Mouse (Mus musculus) cerebellum, adult 18-20 months (tissue): ENCODE data around the gene Nrp2.

Source experiments
- DNase-seq, 2 experiments: peaks; one replicate each; pipeline ENCODE4 v3.0.0; 2021

The Nrp2 gene

DNA sequence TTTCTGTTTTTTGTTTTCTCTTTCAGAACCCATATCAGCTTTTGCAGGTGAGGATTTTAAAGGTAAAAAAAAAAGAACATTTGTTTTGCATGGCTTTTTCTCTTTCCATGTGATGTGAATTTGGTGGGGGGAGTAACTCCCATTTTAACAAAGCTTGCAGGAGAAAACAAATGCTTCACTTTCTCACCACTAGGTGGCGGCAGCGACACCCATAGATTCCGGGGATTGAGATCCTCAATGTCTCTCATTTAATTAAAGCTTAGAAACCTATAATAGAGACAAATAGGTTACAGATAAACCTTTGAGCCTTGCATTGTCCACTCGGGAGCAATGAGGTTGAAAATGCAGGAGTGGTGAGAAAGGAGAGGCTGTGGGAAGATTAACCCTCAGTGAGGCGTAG lies 83.2 kb downstream of the Nrp2 start:
- DNase-seq = peak; percentile 74 to 82

DNA sequence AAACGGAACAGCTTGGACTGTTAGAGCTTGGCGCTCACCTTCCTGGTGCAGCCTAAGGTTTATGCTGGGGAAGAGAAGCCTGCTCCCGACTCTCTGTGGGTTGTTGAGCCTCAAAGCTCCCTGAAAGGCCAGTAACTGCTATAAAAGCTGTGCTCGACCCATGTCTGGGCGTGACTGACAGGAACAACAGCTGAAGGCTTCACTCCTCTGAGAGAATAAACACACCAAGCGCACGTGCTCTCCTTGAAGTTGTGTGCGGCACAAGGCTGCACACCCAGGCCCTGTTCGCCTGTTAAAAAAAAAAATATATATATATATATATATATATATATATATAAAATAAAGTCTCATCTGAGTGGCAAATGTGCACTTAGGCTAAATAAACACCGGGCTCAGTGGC lies 84.5 kb downstream of the Nrp2 start:
- no peak for DNase-seq

DNA sequence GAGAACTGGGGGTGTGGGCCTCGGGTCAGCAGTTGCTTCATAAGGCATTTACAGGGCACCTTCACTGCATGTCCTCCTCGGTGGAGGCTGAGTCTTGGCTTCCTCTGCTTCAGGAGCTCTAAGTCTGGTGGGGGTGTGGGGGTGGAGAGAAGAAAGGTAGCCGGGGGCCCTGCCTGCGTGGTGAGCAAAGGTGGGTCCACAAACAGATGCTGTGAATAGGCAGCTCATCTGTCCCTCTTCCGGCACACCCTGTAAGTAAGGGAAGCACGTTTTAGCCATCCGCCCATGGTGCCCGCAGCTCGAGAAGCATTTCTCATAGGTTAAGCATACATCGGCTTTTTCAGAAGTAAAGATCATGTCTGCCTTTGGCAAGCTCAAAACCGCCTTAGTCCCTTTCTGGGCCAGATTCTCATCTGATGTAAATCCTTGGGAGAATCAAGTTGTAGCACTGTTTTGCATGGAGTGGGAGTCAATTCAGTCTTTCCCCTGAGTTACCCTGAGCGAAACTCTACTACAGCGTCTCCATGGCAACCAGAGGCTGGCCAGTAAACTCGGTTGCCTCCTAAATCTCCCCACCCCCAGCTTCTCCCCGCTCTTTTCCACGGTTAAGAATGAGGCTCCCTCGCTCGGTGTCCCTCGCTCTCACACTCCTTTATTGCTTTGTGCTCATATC lies 91.3 kb downstream of the Nrp2 start:
- no peak for DNase-seq

DNA sequence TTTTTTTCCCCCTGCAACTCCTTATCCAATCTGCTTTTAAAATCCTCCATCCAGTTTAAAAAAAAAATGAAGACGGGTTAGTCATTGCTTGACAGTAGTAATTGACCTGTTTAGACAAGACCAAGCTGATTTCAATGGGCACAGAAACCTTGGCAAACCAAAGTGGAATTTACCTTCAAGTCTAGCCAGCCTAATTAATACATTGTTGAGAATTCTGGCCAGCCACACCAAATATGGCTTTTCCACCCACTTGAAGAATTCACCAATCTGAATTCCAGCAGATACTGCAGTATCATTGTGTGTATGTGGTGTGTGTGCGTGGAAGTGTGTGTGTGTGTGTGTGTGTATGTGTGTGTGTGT lies 91.8 kb downstream of the Nrp2 start:
- DNase-seq = no peak

DNA sequence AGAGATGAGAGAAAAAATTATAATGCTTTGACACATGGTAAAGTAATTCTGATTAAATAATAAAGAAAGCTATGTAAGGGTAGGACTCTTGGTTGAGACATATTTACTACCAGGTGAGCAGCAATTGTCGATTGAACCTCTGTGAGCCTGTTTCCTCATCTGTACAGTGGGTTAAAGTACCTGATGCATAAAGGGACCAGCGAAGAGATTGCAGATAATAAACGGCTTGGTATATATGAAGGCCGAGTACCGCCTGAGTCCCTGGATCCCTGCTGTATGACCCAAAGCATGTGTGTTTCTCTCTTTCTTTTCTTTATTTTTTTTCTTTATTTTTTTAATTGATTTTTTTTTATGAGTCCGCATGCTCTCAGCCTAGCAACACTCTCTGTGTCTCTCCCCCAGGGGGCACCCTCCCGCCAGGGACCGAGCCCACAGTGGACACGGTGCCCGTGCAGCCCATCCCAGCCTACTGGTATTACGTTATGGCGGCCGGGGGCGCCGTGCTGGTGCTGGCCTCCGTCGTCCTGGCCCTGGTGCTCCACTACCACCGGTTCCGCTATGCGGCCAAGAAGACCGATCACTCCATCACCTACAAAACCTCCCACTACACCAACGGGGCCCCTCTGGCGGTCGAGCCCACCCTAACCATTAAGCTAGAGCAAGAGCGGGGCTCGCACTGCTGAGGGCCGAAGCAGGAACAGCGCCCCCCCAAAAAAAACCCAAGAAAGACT lies 92.4 kb downstream of the Nrp2 start:
- DNase-seq = no peak

DNA sequence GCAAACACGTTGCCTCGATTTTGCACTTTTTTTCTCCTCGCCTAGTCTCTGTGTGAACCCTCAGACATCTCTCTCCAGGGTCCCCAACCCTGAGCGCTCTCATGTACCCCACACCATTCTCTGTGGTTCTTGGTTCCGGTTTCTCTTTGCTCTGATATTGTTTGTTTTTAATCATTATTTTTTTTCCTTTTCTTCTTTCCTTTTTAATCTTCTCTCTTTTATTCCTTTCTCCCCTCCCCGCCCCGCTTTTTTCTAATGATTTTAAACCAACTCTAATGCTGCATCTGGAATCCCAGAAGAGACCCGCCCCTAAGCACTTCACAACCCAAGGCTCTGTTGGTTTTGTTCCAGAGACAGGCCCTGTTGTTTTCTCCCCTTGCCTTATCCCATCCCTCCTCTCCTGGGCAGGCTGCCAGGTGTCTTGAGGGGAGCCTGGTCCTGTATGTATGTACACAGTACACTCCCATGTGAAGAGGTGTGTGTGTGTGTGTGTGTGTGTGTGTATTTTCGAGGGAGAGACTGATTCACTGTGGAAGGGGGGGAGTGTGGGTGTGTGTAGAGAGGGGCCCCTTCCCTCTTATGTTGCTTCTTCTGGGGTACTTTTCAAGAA lies 93.1 kb downstream of the Nrp2 start:
- no peak for DNase-seq

DNA sequence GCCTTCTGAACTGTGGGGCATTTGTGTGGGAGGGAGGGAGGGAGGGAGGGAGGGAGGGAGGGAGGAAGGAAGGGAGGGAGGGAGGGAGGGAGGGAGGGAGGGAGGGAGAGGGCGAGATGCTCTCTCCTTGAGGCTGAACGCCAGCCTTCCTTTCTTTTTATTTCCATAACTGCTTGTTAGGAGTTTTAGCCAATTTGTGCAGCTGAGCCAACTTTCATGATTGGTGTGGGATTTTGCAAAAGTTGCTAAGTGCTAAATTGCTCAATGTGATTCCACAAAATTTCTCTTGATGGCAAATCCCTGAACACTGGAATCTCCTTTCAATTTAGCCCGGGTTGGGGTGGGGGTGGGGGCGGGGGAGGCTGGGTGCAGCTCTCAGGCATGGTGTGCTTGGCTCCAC lies 96.3 kb downstream of the Nrp2 start:
- DNase-seq = no peak

DNA sequence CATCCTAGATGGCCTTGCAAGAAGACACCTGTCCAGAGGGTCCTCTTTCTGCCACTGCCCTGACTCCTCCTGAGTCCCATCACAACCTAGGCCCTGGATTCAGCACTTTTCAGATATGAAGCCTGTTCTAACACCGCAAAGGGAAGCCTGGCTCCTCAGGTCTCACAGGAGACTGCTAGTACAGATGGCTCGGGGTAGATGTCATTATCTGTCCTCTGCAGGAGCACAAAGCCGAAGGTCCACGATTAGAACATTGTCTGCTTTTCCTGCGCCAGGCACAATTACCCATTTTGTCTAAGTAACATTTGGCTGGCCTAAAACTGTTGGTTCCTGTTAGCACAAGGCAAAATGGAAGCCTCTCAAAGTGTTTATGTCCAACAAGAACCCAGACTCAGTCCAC lies 97.3 kb downstream of the Nrp2 start:
- DNase-seq = peak; percentile 47 to 51

DNA sequence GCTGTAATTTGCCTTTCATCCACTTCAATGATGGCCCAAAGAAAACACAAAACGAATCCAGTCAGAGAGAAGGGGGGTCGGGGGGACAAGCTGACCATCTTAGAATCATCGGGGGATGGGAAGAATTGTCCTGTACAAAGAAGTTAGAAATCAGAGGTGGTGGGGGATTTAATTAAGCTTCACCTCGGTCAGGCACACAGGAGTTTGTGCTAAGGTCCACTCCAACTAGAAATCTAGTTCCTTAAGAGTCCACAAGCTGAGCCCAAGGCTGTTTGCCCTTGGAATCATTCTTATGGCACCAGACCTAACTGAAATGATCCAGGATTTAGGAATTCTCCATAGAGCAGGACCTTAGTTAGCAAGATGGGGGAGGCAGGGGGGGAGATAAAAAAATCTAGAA lies 98.3 kb downstream of the Nrp2 start:
- no peak for DNase-seq

DNA sequence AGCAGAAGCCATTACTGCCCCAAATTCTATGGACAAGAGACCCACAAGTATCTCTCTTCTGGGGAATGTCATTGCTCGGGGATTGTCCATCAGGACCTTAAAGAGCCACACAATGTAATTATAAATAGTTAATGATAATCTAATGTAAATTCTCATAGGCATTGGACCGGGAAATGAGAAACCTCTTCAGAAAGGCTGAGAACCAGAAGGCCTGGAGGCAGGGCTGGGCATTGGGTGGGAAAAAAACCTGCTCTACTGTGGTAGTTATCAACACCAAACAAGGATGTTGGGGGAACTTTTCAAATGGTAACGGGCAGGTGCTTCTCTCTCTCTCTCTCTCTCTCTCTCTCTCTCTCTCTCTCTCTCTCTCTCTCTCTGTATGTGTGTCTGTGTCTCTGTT lies 98.8 kb downstream of the Nrp2 start:
- no peak for DNase-seq

DNA sequence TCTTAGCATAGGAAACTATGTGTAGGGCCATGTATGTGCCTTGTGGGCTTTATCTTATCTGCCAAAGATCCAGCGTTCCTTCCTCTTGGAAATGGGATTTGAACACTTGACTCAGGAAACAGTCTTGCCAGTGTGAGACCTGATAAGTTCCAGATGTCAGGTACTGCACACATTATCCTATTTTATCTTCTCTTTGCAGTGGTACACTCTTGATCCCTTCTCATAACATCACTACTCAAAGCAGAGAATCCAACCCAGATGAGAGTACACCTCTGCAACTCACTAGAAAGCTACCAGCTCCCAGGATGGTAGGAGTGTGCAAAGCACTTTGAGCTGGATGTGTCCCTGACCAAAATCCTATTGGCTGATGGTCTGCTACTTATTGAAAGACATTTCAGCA lies 100.5 kb downstream of the Nrp2 start:
- no peak for DNase-seq

DNA sequence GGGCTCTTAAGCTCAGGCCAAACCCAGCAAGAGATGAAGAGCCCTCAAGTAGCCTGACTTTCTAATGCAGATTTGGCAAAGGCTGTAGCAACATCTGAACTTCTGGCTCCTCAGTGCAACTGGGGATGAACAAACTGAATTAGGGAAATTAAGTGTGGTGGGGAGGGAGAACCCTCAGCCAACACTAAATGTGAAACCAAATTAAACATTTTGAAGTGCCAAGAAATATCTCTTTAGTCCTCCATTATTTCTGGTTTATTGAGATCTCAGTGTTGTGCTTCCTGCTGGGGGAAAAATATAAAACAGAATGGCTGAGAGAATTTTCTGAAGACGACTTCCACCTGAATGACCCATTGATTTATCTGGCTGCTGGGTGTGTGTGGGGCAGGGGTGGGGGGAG lies 102.9 kb downstream of the Nrp2 start:
- DNase-seq = no peak

DNA sequence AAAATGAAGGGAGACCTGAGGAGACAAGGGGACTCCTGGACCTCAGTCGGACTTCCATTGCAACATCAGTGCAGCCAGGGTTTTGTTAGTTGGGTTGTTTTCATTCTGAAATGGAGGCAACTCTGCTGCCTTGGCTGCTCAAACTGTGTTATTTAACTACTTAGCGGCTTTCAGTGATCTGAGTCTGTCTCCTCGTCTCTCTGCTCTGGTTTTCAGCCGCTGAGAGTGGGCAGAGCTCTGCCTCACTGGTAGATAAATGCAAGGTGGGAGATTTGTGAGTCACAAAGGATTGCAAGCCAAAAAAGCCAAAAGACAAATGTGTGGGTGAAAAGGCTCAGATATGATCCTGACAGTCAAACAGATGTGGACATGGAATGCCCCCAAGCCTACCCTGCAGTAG lies 105.3 kb downstream of the Nrp2 start:
- DNase-seq = no peak

DNA sequence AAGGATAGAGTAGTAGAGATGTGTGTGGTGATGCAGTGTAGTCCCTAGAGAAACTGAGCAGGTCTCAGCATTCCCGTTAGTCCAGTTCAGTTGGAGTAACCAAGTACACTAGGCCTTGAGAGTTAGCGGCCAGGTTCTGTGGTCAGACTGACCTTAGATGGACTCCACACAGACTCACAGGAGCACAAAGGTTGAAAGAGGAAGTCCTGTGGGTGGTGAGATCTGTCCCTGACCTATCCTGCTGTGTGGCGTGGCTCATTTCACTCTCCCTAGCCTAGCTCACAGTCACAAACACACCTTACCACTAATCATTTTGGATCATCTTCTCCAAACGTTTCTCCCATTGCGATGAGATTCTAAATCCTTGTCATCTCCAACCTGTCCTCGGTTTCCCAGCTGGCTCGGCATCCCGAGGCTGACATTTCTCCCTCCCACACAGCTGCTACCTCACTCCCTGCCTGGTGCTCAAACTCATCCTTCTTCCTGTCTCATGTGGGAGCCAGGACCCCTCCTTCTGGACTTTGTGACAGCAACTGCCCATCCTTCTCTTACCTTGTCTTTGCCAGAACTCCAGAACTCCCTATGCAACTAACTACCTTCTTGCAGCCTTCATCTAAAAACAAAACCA lies 106.6 kb downstream of the Nrp2 start:
- no peak for DNase-seq

DNA sequence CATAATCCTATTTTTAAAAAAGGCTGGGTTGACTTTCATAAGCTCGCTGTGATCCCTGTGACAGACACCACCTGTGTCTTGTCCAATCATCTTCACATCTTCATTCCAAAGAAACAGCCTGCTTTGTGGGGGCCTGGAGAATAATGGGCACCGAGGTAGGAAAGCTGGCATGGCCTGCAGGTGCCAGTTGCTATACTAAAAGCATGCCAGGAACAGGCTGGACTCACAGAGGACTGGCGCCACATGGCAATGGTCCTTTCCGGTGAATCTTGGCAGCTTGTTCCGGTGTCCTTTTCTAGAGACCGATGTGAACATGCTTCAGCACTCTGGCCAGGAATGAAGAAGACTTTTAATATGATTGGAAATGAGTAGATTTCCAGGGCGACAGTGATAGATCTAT lies 108.1 kb downstream of the Nrp2 start:
- peak; percentile 91 to 93 for DNase-seq

DNA sequence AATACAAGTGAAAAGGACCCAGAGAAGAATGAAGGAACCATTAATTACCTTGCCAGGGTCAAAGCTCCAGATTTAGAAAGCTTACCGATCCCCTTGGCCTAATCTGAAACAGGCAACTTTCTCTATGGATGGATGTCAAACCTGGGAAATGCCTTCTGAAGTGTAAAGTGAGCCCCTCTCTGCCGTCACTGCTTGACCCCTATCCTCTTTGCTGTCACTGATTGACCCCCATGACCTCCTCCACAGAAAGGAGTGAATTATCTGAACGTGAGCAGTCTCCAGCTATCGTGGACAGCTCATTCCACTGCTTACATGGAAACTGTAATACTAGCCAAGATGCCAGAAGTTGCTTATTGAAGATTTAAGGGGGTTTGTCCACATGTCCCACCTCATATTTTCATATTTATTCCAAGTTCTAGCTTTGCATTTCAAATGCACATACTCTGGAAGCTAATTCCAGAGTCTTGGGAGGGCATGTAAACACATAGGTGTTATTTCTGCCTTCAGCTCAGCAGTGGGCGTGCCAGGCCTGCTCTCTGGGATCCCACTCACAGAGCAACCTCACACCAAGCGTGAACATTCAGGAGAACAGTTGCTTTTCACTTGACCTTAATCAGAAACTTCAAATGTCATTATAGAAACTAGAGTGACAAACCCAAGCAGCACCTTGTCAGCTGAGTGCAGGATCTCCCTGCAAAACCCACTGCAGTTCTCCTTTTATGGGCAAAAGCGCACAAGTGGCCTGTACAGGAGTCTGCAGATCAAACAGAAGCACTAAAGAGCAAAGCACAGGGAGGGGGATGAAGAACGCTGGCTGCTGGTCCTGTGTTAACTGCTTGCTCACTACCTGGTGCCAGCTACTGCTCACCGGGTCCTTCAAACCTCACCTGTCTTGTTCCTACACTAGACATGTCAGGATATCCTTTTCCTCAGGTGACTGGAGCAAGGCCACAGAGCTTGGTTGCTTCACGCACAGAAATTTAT lies 109.9 kb downstream of the Nrp2 start:
- DNase-seq = no peak

DNA sequence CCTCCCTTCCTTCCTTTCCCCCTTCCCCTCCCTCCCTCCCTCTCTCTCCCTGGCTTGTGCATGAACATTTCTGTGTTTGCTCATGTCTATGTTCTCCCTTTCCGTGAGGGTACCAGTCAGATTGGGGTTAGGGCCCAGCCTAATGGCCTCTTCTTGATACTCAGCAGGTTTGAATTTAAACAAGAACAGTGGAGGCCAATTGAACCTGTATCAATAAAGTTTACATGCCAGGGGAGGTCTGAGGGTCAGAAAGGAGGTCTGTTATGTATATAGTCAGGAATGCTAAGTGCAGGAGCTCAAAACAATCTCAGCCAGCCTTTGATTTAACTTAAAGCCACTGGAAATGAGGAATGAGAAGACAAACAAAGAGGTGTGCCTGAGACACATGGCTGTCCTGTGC lies 110.9 kb downstream of the Nrp2 start:
- DNase-seq = no peak

DNA sequence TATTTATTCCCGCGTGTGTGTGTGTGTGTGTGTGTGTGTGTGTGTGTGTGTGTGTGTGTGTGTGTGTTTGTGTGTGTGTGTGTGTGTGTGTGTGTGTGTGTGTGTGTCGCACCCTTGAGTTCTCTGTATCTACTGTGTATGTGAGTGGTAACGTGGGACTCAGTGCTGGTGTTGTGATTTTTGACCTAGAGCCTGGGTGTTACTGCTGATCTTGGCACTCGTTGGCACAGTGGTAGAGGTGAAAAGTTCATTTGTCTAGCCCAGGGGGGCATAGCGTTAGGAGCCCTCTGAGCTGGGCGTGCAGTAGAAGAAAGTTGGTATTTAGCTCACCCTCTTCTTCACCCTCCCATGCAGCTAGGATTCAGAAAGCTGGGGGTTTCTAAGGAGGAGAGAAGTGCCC lies 114.5 kb downstream of the Nrp2 start:
- DNase-seq = no peak

DNA sequence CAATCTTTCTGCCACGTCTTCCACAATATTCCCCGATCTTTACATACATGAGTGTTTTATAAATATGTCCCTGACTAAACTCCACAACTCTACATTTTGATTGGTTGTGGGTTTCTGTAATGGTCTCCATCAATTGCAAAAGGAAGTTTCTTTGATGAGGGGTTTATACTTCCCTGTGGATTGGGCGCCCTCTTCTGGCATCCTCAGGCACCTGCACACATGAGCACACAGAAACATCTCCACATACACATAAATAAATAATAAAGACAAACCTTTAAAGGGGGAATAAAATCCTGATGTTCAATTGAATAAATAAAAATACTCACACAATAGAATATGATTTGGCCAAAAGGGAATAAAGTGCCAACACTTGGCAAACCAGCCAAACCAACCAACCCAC lies 117.1 kb downstream of the Nrp2 start:
- no peak for DNase-seq

DNA sequence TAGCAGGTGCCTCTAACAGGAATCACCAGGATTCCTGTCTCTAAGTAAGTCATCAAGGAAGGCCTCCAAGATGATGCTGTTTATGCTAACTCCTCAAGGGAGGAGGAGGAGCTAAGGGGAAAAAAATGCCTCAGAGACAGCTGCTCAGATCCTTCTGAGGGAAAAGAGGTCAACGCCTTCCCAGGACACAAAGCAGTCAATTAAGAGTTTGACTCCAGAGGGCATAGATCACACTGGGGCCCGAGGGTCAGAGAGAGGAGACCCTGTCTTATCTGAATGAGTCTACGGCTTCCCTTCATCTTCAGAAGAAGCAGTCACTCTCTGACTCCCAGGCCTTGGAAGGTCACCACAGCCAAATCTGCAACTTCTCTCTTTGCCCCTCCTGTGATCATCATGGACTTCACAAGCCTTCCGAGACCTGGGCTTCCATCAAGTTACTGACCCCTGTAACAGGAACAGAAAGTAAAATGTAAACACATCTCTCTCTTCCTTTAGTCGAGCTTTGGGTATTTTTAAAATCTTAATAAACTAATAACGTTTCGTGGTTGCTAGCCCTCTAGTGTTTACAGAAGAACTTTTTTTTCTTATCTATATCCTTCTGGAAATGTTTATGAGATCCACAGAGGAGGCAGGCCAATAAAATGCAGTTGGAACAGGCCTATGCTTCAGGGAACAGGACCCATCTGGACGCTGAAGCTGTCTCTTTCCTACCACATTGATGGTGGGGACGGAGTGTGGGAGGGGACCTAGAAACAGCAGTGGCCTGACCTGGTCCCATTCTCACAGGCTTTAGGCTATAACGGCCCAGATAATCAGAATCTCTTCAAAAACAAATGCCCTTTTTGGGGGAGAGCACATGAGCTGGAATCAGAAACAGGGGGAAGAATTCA lies 118.7 kb downstream of the Nrp2 start:
- no peak for DNase-seq

DNA sequence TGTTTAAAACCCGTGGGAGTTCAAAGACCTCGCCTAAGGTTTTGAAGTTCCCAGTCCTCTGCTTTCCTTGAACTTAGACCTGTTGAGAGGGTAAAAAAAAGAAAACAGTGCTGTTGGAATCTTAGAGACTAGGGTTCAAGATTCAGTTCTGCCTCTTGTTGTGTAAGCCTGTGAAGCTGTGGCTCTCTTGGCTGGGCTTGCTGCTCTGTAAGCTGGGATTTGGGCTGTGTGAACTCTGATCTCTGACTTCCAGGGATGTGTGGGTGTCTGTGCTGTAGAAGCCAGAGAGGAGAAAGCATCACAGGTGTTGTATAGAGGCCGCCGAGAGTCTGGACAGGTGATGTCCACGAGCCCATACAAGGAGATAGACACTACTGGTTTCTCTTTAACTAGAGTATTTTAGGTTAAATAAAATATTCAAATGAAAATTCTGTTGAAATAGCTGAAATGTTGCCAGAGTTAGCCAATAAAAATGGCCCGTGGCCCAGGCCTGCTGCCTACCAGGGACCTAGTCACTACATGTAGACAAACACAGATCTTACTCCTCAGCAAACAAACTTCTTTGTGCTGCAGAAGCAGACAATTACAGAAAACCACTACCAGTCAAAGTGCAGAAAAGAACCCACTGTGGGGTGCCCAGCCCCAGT lies 120.6 kb downstream of the Nrp2 start:
- DNase-seq = no peak
